Mouse (Mus musculus) duodenum, adult 2 months (tissue): Measurements from ENCODE around the gene Adcy6. TPM values are rescaled to one million over a fixed set of nuclear protein-coding genes. Genes with fewer than 3 reads are reported as not detected.

Experiments
- polyA plus RNA-seq: library from polyadenylated mRNA; depleted of rRNA; stranded (reverse); fragments of >200 nt; gene quantifications from 2 replicates; pipeline ENCODE4 v1.2.3, GENCODE M21; 2012; ENCODE audit warnings: low replicate concordance; rRNA removed

Gene Adcy6
- 46.5 and 77.2 TPM in 2 replicates for polyA plus RNA-seq

GRCm38 (mm10) chr15:98609331-98610130 is at the start of gene Adcy6:
TSS of gene Adcy6 (minus strand) at chr15:98610076.

GRCm38 (mm10) chr15:98630540-98630939 is 20.7 kb upstream of the Adcy6 start, which contains the start of gene Cacnb3:
TSS of gene Cacnb3 (plus strand) at chr15:98630840.

GRCm38 (mm10) chr15:98570873-98571538 is 38.9 kb downstream of the Adcy6 start, which contains the start of the genes Ccnt1 and 4930415O20Rik:
TSS of gene Ccnt1 (minus strand) at chr15:98570923.
TSS of gene 4930415O20Rik (plus strand) at chr15:98571004.

Other genes with a start within 250 kb of the Adcy6 start
- not detected in 2 replicates for gene Olfr283, start 229.1 kb downstream of the Adcy6 start, polyA plus RNA-seq
- gene Olfr282, start 178.9 kb downstream of the Adcy6 start, polyA plus RNA-seq, result not detected in 2 replicates
- gene Olfr281, start 157.5 kb downstream of the Adcy6 start, polyA plus RNA-seq, result not detected in 2 replicates
- not detected in 2 replicates for gene OR5BS1P, start 140.2 kb downstream of the Adcy6 start, polyA plus RNA-seq
- not detected in 2 replicates for gene Lalba, start 127.4 kb downstream of the Adcy6 start, polyA plus RNA-seq
- gene Olfr279, start 117.7 kb downstream of the Adcy6 start, polyA plus RNA-seq, result not detected in 2 replicates
- 14.6 and 20.2 TPM in 2 replicates for gene Kansl2, start 75.8 kb downstream of the Adcy6 start, polyA plus RNA-seq
- 1.7 and 2.3 TPM in 2 replicates for gene Ccnt1, start 39.2 kb downstream of the Adcy6 start, polyA plus RNA-seq
- 0.96 TPM in 1 of 2 replicates, not detected in the other for gene 4930415O20Rik, start 39.1 kb downstream of the Adcy6 start, polyA plus RNA-seq
- gene Cacnb3, start 20.8 kb upstream of the Adcy6 start, polyA plus RNA-seq, result 22.9 and 29.1 TPM in 2 replicates
- gene Ddx23, start 52.8 kb upstream of the Adcy6 start, polyA plus RNA-seq, result 18.0 and 23.8 TPM in 2 replicates
- gene Rnd1, start 67.4 kb upstream of the Adcy6 start, polyA plus RNA-seq, result 0.88 and 1.3 TPM in 2 replicates
- 0.07 and 0.12 TPM in 2 replicates for gene Ccdc65, start 98.1 kb upstream of the Adcy6 start, polyA plus RNA-seq
- gene Fkbp11, start 118.1 kb upstream of the Adcy6 start, polyA plus RNA-seq, result 18.0 and 30.8 TPM in 2 replicates
- 38.7 and 67.0 TPM in 2 replicates for gene Arf3, start 153.1 kb upstream of the Adcy6 start, polyA plus RNA-seq
- 0.17 and 0.19 TPM in 2 replicates for gene Wnt10b, start 168.1 kb upstream of the Adcy6 start, polyA plus RNA-seq
- gene Wnt1, start 179.8 kb upstream of the Adcy6 start, polyA plus RNA-seq, result not detected in 2 replicates
- gene Ddn, start 199.4 kb upstream of the Adcy6 start, polyA plus RNA-seq, result 0.09 TPM in 1 of 2 replicates, not detected in the other
- gene Prkag1, start 221.4 kb upstream of the Adcy6 start, polyA plus RNA-seq, result 41.8 and 47.9 TPM in 2 replicates